Mouse (Mus musculus): ENCODE results near the gene Mcoln1.

Mcoln1 gene

DNA sequence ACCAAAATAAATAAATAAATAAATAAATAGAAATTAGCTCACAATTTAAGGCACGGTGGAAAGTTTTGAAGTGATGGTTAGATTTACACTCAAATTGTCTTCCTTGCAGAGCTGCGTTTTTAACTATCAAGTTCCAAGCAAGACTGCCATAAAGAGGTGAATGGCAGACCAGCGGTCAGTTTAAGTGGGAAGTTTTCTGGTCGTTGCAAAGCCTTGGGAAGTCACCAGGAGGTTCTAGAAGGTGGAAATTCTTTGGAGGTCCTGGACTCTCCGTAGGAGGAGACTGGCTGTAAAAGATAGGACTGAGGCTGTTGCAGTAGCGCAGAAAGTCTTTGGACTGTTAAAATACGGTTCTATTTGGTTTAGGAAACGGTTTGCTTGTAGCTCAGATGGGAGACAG, 506 bp upstream of the Mcoln1 start:
- peak in 1 of 2 experiments; percentile 19 for DNase-seq

DNA sequence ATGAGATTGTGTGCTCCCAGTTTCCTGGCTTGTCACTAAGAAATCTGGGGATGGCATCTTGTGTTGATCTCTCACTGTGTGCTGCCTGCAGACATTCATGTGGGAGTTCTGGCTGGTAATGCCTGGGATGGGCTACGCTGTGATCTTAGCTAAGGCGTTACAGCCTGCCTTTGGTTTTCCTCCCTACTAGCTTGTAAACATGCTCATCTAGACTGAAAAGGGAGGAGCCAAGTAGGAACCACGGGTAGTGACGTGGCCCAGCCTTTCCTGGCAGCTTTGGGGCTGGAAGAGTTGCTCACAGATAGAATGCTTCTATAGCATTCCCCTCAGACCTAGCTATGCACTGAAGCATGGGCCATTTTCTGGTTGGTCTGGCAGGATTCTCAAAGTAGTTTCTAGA, 2.0 kb downstream of the Mcoln1 start:
- DNase-seq, result no peak

DNA sequence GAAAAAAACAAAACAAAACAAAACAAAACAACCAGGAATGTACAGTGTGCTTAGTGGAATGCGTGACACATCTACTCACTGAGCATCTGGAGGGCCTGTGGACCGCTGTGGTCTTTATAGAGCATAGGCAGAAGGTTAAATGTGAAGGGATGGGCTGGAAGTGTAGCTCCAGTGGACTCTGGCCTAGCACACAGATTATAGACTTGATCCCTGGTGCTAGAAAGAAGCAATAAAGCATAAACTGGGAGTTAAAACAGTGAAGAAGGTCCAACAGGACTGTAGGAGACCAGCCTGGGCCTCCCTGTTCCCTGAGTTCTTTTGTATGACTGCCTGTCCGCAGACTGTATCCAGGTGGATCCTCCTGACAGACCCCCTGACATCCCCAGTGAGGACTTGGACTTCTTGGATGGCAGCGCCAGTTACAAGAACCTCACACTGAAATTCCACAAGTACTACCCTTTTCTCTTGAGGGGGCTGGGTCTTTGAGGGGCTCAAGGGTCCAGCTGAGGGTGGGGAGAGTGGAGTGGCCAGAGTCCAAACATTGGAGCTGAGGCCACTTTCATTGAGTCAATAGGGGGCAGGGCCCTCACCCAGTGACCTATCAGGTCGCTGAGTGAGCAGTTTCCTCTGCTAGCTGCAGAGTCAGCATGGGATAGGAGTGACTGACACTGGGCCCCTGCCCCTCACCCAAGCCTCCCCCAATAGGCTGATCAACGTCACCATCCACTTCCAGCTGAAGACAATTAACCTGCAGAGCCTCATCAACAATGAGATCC, 7.9 kb downstream of the Mcoln1 start:
- no peak for DNase-seq

DNA sequence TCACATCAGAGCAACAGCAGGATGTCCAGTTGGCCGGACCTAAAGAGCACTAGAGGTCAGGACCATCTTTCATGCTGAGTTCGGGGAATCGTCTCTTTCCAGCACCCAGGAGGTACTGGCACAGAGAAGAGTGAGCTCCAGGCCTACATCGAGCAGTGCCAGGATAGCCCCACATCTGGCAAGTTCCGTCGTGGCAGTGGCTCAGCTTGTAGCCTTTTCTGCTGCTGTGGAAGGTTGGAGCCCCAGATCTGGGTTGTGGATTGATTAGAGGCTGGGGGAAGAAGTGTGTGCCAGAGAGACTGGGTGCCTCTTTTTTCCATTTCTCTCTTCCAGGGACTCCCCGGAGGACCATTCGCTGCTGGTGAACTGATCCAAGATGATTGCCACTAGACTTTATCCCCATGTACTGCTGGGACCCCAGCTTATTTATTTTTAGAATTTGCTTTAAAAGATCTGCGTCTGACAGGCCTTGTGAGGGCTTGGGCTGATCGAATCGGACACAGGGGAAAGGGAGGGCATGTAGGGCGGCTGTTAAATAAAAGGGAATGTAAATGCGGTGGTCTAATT, 14.5 kb downstream of the Mcoln1 start:
- DNase-seq, result peak; percentile 38 to 39

GRCm38 (mm10) chr8:3515260-3515671, 15.0 kb downstream of the Mcoln1 start, which contains the start of gene Pnpla6:
Gene Pnpla6, plus strand, starts transcription at chr8:3515384.
- peak; percentile 94 to 96 for DNase-seq

DNA sequence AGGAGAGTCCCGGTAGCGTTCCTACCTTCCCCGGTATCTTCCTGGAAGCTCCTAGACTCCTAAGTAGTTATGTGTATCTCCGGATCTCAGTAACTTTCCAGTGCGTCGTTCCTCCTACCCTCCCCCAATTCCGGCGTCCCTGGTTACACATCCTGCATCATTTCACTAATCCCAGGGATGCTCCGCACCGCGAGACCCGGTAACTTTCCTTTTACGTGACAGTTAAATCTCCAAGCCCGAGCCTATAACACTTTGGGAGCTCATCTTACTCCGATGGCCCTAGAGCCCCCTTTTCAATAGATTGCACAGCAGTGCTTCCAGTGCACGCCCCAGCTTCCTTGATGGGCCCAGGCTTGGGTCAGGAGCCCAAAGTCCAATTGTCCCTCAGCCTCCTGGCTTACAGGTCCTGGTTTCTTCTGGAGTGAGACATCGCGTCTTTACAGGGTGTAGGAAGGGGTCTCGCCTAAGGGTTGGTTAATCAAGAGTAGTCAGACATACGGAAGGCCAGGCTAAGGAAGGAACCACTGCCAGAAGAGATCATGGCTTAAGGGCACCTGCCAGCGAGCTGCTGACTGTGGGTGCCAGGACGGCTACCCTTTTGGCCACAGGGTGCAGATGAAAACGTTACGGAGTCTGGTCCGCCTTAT, 15.6 kb downstream of the Mcoln1 start:
- peak; percentile 61 to 63 for DNase-seq

GRCm38 (mm10) chr8:3516450-3517116, 16.3 kb downstream of the Mcoln1 start:
- DNase-seq, result peak; percentile 96 to 97

DNA sequence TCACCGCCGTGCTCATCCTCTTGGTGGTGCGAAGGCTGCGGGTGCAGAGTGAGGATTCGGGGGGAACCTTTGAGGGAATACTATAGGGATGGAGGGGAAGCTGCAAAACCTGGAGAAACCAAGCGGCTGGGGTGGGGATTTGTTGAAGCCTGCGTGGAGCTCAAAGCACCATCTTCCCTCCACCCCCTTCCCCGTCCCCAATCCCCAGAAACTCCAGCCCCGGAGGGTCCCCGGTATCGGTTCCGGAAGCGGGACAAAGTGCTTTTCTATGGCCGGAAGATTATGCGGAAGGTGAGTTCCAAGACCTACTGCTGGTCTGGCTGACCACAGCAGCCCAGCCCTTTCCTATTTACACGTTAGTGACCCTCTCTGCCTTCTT, 16.8 kb downstream of the Mcoln1 start:
- DNase-seq, result peak in 1 of 2 experiments; percentile 66

DNA sequence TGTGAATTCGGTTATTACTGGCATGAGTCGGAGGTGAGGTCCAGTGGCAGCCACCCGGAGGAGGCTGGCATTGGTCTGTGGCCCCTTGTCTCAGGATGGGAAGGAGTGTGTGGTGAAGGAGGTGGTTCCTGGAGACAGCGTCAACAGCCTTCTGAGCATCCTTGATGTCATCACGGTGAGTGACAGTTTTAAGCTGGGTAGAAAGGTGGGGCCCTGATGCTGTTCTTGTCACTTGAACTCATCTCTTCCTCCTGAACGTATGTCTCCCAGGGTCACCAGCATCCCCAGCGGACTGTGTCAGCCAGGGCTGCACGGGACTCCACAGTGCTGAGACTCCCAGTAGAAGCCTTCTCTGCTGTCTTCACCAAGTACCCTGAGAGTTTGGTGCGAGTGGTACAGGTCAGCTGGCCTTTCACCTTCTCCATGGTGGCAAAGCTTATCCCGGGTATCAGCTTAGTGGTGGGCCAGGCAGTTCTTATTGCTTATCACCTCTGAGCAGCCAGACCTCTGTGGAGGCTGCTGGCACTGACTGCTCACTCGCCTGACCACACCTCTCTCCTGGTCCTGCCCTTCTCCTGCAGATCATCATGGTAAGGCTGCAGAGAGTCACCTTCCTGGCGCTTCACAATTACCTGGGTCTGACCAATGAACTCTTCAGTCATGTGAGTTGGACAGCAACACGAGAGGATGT, 21.9 kb downstream of the Mcoln1 start:
- DNase-seq, result no peak

- no peak for DNase-seq
Observed at GRCm38 (mm10) chr8:3530816-3531215, 30.6 kb downstream of the Mcoln1 start.

- no peak for DNase-seq
Observed at GRCm38 (mm10) chr8:3531936-3532335, 31.7 kb downstream of the Mcoln1 start.

- no peak for DNase-seq
Observed at GRCm38 (mm10) chr8:3536053-3536841, 36.0 kb downstream of the Mcoln1 start.

DNA sequence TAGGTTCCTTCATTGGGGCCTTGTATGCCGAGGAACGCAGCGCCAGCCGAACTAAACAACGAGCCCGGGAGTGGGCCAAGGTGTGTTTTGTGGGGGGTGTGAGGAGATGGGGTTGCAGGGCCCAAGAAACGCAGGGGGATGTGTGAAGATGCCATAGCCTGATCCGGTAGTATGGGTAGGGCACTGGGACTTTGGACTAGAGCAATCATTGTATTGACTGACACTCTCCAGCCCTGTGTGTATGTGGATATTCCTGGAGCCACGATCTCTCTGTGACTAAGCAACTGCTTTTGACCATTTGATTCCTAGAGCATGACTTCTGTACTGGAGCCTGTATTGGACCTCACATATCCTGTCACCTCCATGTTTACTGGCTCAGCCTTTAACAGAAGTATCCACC, 36.7 kb downstream of the Mcoln1 start:
- DNase-seq, result no peak

DNA sequence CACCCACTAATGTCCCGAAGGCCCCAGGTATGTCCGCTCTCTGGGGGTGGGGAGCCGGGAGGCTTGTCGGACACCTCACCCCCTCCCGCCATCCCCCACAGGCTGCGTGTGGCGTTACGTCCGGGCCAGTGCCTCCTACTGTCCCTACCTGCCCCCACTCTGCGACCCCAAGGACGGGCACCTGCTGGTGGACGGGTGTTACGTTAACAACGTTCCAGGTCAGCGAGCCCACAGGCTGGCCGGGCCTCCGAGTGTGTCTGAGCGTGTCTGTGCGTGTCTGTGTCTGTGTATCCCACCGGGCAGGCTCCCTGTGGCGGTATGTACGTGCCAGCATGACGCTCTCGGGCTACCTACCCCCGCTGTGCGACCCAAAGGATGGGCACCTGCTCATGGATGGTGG, 37.4 kb downstream of the Mcoln1 start:
- DNase-seq, result no peak

DNA sequence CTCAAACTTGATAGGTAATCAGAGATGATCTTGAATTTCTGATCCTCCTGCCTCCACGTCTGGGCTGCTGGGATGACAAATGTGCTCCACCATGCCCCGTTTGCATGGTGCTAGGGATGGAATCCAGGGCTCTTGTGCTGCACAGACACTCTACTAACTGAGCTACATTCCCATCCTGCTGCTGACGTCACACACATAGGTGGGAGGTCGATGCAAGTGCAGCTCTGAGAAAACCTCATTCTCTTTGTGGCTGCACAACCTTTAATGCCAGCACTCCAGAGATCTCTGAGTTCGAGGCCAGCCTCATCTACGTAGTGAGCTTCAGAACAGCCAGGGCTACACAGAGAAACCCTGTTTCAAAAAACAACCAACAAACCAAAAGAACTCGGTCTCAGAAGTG, 38.9 kb downstream of the Mcoln1 start:
- DNase-seq, result no peak

GRCm38 (mm10) chr8:3540076-3540475, 39.8 kb downstream of the Mcoln1 start:
- no peak for DNase-seq

DNA sequence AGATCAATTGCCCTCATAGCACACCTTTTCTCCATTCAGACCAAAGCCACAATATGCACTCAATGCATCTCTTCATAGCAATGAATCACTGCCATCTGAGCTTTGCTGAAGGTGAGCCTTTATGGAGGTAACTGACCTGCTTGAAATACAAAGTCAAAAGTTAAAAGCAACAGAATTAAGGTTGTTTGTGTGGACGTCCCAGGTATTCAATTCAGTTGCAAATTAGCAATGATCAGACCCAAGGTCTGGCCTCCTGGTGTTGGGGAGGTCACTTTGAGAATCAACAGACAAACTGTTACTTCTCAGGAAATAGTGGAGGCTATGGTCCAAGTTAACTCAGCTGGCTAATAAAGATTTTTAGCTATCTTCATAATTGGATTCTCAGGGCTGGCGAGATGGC, 46.3 kb downstream of the Mcoln1 start:
- no peak for DNase-seq

- no peak for DNase-seq
Observed at GRCm38 (mm10) chr8:3552240-3552639, 52.0 kb downstream of the Mcoln1 start.

GRCm38 (mm10) chr8:3556114-3556513, 55.9 kb downstream of the Mcoln1 start:
- no peak for DNase-seq
